Mouse (Mus musculus): ENCODE results near the gene Hoxc5.

Gene Hoxc5

DNA sequence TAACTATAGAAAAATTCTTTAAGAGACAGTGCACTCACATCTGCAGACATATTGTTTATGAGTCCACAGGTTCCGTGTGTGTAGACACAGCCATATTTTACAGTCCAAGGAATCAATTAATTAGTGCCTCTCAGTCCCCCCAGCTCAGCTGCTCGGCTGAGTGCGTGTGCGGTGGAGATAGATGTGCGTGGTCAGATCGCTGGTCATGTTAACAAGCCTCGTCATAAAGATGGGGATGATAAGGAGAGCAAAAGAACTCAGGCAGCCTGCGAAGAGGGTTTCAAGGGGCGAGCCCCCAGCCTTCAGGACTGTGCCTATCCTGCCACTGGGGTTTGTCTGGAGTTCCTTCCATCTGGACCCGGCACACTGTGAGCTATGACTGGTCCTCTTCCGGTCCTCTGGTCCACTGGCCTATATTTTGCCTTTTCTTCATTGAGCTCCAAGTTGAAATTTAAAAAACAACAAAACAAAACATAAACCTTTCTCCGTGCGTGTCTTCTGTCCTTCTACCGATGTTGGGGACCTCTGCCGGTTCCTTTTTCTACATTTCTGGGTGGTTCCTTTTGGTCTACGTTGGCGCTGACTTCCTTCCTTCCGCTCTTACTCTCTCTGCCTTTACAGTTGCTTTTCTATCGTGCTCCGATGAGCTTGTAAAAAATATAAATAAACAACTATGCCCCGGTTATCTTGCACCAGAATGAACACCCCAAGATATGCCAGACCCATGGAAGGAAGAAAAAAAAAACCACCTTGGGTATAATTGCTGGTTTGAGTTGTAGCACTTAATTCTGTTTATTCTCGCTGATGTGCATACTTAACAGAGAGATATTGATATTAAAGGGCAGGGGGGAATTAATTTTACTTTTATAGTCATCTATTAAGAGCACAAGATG lies 21.8 kb upstream of the Hoxc5 start:
- no peak for DNase-seq

DNA sequence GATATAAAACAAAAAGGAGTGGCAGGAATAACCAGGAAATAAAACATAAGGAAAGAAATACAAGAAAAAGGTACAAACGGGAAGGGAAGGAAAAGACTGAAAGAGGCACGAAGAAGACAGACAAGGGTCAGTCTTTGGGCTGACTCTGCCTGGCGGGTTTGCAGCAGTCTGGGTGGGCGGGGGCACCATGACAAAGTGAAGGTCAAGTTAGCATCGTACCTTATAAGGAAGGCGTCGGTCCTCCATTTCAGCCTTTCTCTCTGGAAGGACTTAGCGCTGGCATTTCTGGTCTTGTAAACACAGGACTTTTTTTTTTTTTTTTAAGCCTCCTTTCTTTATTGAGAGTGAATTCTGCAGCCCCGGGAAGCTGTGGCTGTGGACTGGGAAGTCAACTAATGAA lies 20.0 kb upstream of the Hoxc5 start:
- DNase-seq = no peak

DNA sequence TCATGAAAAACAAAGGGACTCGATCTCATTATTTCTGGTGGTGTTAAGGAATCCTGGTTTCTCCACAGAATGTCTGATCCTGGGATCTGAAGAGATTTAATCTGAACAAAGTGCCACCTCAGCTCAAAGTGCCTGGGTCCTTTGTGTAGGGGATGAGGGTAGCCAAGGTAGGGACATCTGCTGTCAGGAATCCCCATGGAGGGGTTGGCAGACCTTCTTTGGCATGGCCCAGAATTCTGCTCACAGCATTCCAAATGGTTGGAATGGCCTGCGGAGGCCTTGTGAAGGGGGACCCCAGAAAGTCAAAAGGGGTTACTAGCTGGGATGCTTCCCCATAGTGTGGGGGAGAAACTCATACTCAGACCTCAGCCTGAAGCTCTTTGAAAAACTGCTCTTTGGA lies 18.4 kb upstream of the Hoxc5 start:
- DNase-seq = no peak

DNA sequence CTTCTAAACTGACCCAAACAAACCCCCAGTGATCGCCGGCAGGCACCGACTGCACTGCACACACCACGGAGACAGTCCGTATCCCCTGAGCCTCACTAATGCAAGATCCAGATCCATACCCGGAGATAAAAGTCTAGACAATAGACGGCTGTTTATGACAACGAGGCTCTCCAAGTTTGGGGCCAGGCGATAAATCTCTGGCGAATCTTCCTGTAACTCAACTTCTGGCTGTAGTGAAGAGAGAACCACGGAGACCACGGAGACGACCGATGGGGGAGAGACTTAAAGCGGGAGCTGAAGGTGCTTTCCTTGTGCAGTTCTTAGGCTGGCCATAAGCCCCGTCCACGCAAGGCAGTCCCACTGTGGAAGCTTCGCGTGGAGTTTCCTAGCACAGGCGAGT lies 17.5 kb upstream of the Hoxc5 start:
- no peak for DNase-seq

DNA sequence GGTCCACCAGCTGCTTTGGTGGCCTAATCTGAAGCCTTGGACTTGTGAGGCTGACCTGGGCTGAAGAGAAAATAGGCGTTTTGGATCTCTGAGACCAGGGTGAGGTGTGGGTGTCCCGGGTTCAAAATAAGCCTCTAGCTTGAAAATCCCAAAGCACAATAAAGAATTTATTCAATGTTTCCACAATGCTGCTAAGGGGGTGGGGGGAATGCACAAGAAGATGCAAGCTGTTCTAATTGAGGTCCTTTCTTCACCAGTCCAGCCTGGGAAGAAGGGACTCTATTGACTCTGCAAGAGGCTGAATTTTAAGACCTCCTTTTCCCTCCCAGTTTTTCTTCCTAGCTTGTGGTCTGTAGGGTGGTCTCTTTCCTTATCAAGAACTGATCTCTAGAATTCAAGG lies 16.4 kb upstream of the Hoxc5 start:
- no peak for DNase-seq

DNA sequence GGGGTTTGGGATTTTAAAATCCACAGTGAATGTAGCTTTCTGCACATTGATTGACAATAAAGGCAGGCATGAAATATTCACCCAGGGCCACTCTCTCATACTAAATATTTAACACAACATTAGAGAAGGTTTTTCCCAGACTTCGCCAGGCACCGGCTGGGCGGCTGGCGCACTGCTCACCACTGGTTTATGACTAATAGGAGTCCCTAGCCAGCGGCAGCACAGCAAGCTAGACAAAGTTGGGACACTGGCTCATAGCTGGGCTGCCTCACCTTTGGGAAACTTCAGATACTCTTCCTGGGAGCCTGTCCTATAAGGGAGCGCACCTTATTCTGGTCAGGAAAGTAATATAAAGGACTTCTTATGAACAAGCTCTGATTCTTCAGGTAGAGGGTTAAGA lies 13.7 kb upstream of the Hoxc5 start:
- DNase-seq = no peak

DNA sequence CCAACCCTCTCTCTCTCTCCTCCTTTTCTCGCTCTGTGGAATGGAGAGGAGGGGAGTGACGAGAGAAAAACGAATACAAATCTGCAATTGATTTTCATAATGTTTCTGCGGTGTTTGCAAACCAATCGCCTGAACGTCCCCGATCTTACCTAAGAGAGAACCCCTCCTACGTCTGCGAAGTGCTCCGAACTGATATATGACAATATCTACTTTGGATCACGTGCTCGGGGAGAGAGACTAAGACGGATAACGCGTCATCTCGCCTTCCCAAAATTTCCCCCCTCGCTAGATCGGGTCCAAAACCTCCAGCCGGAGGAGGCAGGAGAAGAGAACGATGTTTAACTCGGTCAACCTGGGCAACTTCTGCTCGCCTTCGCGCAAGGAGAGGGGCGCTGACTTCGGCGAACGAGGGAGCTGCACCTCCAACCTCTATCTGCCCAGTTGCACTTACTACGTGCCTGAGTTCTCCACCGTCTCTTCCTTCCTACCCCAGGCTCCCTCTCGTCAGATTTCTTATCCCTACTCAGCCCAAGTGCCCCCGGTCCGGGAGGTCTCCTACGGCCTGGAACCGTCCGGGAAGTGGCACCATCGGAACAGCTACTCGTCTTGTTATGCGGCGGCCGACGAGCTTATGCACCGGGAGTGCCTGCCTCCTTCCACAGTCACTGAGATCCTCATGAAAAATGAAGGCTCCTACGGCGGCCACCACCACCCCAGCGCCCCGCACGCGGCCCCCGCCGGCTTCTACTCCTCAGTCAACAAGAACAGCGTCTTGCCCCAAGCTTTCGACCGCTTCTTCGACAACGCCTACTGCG lies 12.8 kb upstream of the Hoxc5 start, which contains the start of gene Hoxc11:
Hoxc11 (plus strand) TSS at position 236 of the 815 bp plus-strand sequence.
- DNase-seq = no peak

DNA sequence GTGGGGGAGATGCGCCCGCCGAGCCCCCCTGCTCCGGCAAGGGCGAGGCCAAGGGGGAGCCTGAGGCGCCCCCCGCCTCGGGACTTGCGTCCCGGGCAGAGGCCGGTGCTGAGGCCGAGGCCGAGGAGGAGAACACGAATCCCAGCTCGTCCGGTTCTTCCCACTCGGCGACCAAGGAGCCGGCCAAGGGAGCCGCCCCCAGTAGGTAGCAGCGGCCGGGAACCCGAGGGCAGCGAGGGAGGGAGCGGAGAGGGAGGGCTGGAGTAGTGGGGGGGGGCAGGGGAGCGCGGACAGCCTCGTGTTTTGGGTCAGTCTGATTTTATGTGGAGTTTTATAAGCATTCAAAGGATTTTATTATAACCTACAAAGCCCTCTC lies 12.2 kb upstream of the Hoxc5 start:
- no peak for DNase-seq

DNA sequence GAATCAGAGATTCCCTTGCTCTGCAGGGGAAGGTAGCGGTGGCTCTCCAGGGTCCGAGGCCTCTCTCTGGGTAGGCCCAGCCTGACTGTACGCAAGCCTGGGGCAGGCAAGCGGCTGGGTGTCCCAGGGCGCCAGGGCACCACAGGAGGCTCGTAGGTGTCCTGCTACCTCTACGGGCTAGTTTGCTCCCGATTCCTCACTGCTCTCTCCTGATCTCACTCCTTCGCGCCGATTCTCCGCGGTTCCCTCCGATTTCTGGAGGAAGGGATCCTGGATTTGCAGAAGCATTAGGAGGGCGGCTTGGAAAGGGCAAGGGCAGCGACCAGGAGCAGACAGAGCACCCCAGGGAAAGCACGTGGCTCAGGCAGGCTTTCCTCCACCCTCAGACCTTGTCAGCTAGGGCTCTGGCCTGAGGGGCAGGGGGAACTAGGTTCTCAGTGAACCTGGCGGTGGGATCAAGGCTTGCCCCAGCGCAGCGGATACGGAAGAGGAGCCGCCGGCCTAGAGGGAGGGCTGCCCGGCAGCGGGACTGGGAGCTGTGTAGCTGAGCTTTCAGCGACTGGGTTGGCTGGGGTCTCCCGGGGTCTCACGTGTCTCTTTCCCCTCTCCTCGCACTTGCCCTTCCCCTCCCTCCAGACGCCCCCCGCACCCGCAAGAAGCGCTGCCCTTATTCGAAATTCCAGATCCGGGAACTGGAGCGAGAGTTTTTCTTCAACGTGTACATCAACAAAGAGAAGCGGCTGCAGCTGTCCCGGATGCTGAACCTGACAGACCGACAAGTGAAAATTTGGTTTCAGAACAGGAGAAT lies 11.2 kb upstream of the Hoxc5 start:
- no peak for DNase-seq

DNA sequence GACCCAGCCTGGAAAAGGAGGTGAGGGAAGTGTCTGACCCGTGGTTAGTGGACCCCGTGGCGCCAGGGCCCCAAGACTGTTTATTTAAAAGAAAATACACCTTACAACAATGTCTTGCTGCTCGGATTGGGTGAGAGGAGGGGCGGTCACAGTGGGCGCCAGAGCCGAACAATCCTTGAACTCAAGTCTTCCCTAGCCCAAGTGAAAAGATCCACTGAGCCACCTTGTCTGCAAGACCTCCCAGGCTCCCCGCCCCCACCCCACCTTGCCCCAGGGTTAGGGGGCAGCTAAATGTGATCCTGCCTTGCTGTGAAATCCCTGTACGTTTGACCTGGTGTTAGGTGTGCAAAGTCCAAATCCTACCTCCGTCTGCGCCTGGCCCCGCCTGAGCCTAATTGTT lies 10.3 kb upstream of the Hoxc5 start:
- no peak for DNase-seq

DNA sequence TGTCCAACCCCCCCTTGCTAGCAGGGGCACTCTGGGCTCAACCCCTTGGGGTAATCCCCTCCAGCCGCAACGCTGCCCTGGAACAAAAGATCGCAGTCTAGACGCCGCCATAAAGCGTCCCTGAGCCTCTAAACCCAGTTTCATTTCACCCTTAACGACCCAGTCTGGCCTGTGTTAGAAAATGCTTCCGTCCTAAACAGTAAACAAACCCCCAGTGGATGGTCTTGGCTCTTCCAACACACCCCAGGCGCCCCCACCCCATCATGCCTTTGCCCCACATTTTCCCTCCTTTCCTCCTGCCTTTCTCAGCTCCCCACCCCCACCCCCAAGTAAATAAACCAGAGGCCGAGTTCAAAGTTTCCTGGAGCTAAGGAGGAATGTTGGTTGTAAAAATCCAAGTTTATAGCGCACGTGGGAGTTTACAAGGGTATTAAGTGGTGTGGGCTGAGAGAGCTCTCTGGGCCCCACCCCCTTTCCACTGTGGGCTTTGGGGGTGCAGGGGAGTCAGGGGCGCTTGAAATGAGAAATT lies 7.5 kb upstream of the Hoxc5 start:
- DNase-seq = no peak

DNA sequence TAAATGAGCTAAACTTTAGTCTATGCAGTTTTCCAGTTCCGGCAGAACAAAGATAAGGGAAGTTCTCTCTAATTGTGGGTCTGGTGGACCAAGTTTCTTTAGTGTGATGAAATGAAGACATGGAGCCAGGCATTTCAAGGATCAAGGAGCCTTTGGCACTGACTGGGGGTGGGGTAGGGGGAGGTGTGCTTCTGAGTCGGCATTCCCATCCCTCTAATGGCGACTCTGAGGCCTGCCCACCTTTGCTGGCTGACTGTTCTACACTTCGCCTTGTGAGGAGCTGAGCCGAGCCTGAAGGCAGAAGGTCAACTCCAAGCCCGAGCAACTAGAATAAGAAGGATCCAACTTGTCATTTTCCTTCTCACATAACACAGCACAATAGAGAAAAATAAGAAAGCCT lies 5.5 kb upstream of the Hoxc5 start:
- no peak for DNase-seq

DNA sequence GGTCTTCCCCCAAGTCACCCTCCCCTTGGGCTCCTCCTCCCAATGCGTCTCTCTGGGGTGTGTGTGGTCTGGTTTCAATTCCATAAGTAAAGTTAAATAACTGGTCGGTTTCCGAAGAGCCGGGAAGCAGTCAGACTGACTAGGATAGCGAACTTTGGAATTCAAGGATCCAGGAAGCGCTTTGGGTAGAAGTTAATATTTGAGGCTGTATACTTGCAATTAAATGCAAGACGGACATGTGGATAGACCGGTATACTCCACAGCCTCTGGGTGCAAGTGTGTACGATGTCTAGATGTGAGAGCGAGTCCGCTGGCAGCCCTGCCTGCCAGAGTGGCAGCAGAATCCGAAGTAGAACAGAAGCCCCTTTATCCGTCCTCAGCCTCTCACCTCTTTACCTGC lies 4.8 kb upstream of the Hoxc5 start:
- DNase-seq = no peak

DNA sequence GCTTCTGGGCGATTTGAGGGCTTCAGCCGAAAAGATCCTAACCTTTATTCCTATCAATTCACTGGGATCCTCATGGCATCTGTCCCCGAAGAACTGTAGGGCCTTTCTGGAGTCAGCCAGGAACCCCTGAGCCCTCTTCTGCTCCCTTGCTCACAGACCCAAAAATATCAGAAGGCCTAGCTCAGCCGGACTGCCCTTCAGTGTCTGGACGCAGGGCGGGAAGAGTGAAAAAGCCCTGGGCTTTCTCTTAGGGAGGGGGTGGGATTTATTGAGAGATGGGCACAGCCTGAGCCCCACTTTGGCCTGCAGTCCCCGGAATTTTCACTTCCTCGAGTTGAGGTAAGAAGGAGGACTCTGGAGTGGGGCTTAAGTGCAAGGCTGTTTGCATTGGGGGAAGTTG lies 4.0 kb upstream of the Hoxc5 start:
- DNase-seq = no peak

DNA sequence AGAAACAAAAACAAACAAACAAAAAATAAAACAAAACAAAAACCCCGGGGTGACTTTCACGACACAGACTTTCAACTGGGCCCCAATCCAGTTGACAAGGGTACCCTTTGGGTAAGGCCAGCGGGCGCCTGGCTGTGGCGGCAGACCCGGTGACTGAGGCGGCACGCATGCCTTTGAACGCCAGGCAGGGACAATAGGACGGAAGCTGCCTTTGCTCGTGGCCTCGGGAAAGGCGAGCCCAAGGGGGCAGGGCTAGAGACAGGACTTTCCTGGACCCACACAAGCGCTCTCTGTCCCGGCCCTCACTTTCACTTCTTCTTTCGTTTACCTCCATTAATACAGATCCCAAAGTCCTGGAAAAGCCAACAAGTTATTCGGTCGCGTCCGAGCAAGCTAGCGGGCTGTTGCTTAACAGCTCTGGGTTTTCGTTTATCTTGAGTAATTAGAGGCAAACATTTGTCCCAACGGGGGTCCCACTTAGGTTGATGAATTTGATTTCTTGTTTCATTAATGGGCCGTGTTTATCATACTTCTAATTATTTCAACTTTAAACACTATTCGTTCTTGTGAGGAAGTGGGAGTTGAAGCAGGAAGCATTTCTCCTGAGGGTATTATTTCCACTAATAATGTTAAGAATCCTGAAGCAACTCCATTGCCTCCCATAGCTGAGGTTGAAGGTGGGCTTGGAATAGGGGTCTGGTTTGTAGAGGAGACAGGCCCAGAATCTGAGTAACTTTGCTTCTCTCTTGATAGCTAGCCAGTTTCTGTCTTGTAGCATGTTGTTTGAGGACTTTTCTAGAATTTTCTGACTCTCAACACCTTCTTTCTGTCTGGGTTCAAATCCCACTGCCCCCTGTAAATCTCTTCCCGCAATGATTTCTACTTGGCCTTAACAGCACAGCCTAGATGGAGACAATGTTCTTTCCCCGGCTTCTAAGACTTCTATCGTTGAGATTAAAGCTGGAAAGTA lies 3.3 kb upstream of the Hoxc5 start:
- DNase-seq = no peak

DNA sequence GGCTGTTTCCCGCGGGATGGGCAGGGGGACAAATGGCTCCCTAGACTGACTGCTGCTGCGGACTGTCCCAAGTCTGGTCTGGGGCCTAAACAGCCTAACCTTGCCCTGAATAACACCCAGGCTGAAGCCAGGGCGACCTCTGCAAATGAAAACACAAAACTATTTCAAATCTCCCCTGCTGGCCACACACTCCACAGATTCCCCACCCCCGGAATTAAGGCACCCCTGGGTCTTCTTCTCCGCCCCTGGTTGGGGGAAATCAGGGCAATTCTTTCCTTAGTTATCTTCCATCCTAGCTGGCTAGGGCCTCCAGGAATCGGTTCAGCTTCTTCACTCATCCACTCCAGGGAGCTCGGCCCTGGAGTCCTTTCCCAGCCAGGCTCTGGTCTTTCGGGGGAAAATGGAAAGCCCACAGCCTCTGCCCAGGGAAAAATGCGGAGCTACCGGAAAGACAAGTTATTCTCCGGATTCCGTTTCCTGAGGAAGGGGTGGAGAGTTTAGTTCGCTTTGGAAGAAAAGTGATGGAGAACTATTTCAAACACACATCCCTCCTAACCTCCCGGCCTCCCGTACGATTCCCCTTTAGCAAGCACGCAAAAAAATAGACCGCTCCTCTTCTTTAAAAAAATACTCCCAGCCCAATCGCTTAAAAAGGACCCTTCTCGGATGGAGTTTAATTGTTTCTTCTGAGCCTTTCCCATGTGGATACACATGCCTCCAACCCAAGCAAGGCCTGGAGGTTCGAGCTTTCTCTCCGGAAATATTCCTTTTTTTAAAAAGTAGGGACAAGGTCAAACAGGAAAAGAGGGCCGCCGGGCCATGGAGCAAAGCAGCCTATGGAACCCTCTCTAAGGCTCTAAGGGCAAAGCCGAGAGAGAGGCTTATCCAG lies 2.0 kb upstream of the Hoxc5 start:
- no peak for DNase-seq

DNA sequence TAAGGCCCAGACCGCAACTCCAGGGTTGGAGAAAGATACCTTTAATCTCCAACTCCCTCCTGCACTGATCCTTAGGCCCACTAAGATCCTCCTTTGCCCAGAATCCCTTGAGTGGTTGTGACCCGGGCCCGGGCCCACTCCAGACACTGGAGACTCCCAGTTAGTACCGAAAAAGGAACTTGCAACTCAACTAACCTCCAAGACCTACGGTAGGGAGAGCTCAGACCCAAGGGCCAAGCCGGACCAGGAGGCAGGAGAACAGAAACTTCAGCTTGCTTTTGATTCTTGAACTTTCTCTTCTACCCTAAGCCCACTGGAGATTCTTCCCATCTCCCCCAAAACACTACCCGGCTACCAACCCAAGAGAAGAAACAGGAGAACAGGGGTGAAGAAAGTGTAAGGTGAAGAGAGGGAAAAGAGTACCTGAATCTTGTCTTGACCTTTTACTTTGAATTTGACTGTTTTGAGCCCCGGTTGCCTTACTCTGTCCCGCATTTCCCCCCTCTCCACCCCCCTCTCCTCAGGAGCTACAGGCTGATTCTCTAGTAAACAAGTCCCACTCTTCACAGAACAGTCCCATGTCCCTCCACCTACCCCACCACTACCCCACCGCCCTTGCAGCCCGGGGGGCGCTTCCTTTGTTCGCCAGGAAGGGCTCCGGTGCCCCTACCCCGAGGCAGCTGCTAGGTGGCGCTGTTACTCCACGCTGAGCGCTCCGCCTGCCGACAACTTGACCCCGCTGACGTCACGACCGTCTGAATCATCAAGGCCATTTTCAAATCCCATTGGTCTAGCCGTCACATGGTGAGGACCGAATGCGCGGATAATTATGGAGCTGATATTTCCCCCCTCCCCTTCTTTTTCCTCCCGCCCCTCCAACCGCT lies 1.1 kb upstream of the Hoxc5 start:
- DNase-seq = peak; percentile 22 to 28

DNA sequence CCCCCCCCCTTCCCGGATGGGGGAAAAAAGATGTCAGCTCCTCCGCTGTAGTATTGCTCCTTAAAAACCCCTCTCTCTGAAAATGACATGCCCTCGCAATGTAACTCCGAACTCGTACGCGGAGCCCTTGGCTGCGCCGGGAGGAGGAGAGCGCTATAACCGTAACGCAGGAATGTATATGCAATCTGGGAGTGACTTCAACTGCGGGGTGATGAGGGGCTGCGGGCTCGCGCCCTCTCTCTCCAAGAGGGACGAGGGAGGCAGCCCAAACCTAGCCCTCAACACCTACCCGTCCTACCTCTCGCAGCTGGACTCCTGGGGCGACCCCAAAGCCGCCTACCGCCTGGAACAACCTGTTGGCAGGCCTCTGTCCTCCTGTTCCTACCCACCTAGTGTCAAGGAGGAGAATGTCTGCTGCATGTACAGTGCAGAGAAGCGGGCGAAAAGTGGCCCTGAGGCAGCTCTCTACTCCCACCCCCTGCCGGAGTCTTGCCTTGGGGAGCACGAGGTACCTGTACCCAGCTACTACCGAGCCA lies 399 bp upstream of the Hoxc5 start, which contains the start of gene Hoxc10:
Hoxc10 (plus strand) TSS at position 21 of the 536 bp plus-strand sequence.
- DNase-seq = no peak

Measured in thymus, adult 18-20 months (tissue).